ENCODE assay signal across 18 mouse cellular contexts in genomic region chr7:138313733-138314132, GRCm38 (mm10).
"Had no signal": no experiment of that assay in that cellular context is flagged by ENCODE, and none has a peak within 500 bp of the region (broad histone marks: within the 10 kb centered on the region; RNA-seq: fewer than 3 reads in every experiment).

No protein-coding gene starts in this region.

- H3K27ac ChIP-seq: liver, embryonic 15.5 days; lung, embryonic 15.5 days; macrophage; midbrain, embryonic 13.5 days; neural tube, embryonic 12.5 days had no signal

- H3K4me1 ChIP-seq: liver, embryonic 15.5 days; lung, embryonic 15.5 days; megakaryocyte, embryonic 14.5 days; midbrain, embryonic 13.5 days; neural tube, embryonic 12.5 days had no signal

- H3K4me3 ChIP-seq: liver, embryonic 15.5 days; lung, embryonic 15.5 days; megakaryocyte, embryonic 14.5 days; midbrain, embryonic 13.5 days; myocyte; neural tube, embryonic 12.5 days had no signal

- H3K36me3 ChIP-seq: liver, embryonic 15.5 days; lung, embryonic 15.5 days; midbrain, embryonic 13.5 days; neural tube, embryonic 12.5 days had no signal

- ATAC-seq: liver, postnatal 0 days; lung, postnatal 0 days; midbrain, embryonic 13.5 days; midbrain, embryonic 16.5 days had no signal

- H3K27me3 ChIP-seq: liver, embryonic 15.5 days; lung, embryonic 15.5 days; megakaryocyte, embryonic 14.5 days; midbrain, embryonic 13.5 days; neural tube, embryonic 12.5 days had no signal

- H3K9me3 ChIP-seq: liver, embryonic 15.5 days; lung, embryonic 15.5 days; megakaryocyte, embryonic 14.5 days; midbrain, embryonic 13.5 days; neural tube, embryonic 12.5 days had no signal

- H3K9ac ChIP-seq: liver, embryonic 15.5 days; liver, postnatal 0 days; lung, embryonic 15.5 days; midbrain, embryonic 13.5 days; neural tube, embryonic 12.5 days had no signal

- DNase-seq: liver, postnatal 0 days; lung, adult 2 months; lung, postnatal 14 days; lung, postnatal 36 days; right cerebral cortex, postnatal 14 days; thymus, adult 2 months; thymus, postnatal 25 days; thymus, postnatal 4 days had no signal

- H3K4me2 ChIP-seq: liver, embryonic 15.5 days; lung, embryonic 15.5 days; midbrain, embryonic 11.5 days; midbrain, embryonic 13.5 days; neural tube, embryonic 12.5 days had no signal
